Mouse (Mus musculus) heart, embryonic 12.5 days (tissue): Measurements from ENCODE around the gene Cib4. TPM values are rescaled to one million over a fixed set of nuclear protein-coding genes. Genes with fewer than 3 reads are reported as not detected.

Source experiments
- ATAC-seq: fragments of 200-750 bp; cut with Nextera tagmentation; 2 replicates; pipeline ENCODE4 v1.8.0; 2017; ENCODE audit warnings: moderate TSS enrichment, moderate library complexity; ENCODE audit not compliant: insufficient number of reproducible peaks, low FRiP score
- H3K27ac ChIP-seq: fragments of 300-500 bp; sonication (generic); 2 replicates; pipeline ENCODE4 v1.5.1; 2016; ENCODE audit warnings: mild to moderate bottlenecking, moderate library complexity; ENCODE audit not compliant: poor library complexity, severe bottlenecking
- H3K27me3 ChIP-seq: fragments of 300-500 bp; sonication (generic); replicated peaks from 2 replicates; pipeline ENCODE4 v1.6.1; 2016; ENCODE audit warnings: mild to moderate bottlenecking, moderate library complexity
- H3K36me3 ChIP-seq: fragments of 300-500 bp; sonication (generic); 2 replicates; pipeline ENCODE4 v1.6.1; 2016; ENCODE audit warnings: mild to moderate bottlenecking, moderate library complexity
- H3K4me1 ChIP-seq: fragments of 300-500 bp; sonication (generic); replicated peaks from 2 replicates; pipeline ENCODE4 v1.6.1; 2016; ENCODE audit warnings: mild to moderate bottlenecking
- H3K4me2 ChIP-seq: fragments of 300-500 bp; sonication (generic); 2 replicates; pipeline ENCODE4 v1.6.1; 2016; ENCODE audit warnings: mild to moderate bottlenecking, moderate library complexity
- H3K4me3 ChIP-seq: fragments of 300-500 bp; sonication (generic); 2 replicates; pipeline ENCODE4 v1.5.1; 2016; ENCODE audit warnings: mild to moderate bottlenecking
- H3K9ac ChIP-seq: fragments of 300-500 bp; sonication (generic); 2 replicates; pipeline ENCODE4 v1.6.1; 2016; ENCODE audit warnings: mild to moderate bottlenecking, moderate library complexity
- H3K9me3 ChIP-seq: fragments of 300-500 bp; sonication (generic); replicated peaks from 2 replicates; pipeline ENCODE4 v1.6.1; 2016; ENCODE audit warnings: mild to moderate bottlenecking, moderate library complexity
- WGBS: fragments of 180-500 bp; shearing (Covaris S2); methylation state at CpG from one replicate; pipeline ENCODE4 v1.1.7; 2016; 5-methylcytosine and 5-hydroxymethylcytosine counted together
- polyA plus RNA-seq: library from polyadenylated mRNA; unstranded; fragments of >200 nt; fragmentation: Nextera tagmentation; extraction: Ambion mirVana; gene quantifications from 2 replicates; pipeline ENCODE4 v1.2.1, GENCODE M21; 2016

The Cib4 gene
- polyA plus RNA-seq, 1 experiment from 2014 or later: not detected

GRCm38 (mm10) chr5:30442196-30442595, 103.4 kb downstream of the Cib4 start:
- H3K9ac ChIP-seq: no peak overlapping the region
- no peak overlapping the region for H3K4me2 ChIP-seq
- no peak overlapping the region for H3K4me3 ChIP-seq
- H3K36me3 ChIP-seq: no peaks in the 10 kb centered on the region
- H3K27ac ChIP-seq: no peak overlapping the region
- peaks cover 6% of the 10 kb centered on the region; the same call in 1 of the 2 replicates for H3K27me3 ChIP-seq
- WGBS: 61% methylated on average over 5 of the region's 5 CpGs
- ATAC-seq: no peak
- H3K9me3 ChIP-seq: no peaks in the 10 kb centered on the region
- no peaks in the 10 kb centered on the region for H3K4me1 ChIP-seq

- 82% methylated on average over 8 of the region's 8 CpGs for WGBS
- Histone ChIP-seq H3K27ac (no peak overlapping the region), H3K9ac (no peak overlapping the region), H3K9me3 (no peaks in the 10 kb centered on the region), H3K4me2 (no peak overlapping the region), H3K36me3 (no peaks in the 10 kb centered on the region), H3K4me1 (no peaks in the 10 kb centered on the region), H3K4me3 (no peak overlapping the region), H3K27me3 (no peaks in the 10 kb centered on the region)
- no peak for ATAC-seq
Observed at GRCm38 (mm10) chr5:30440308-30440906, 105.2 kb downstream of the Cib4 start.

GRCm38 (mm10) chr5:30438931-30439330, 106.7 kb downstream of the Cib4 start:
- no peak overlapping the region for H3K27ac ChIP-seq
- no peak overlapping the region for H3K4me2 ChIP-seq
- WGBS: 40% methylated on average over 2 of the region's 2 CpGs
- H3K27me3 ChIP-seq: no peaks in the 10 kb centered on the region
- no peak overlapping the region for H3K9ac ChIP-seq
- ATAC-seq: no peak
- no peak overlapping the region for H3K4me3 ChIP-seq
- peaks cover 2% of the 10 kb centered on the region; the same call in 1 of the 2 replicates for H3K4me1 ChIP-seq
- no peaks in the 10 kb centered on the region for H3K9me3 ChIP-seq
- H3K36me3 ChIP-seq: no peaks in the 10 kb centered on the region

Other genes with a start within 250 kb of the Cib4 start
- gene Otof, start 83.9 kb downstream of the Cib4 start, polyA plus RNA-seq: 0.14 and 0.15 TPM in 2 replicates
- not detected in 2 replicates for gene 1700001C02Rik, start 79.8 kb downstream of the Cib4 start, polyA plus RNA-seq
- gene Kcnk3, start 42.3 kb upstream of the Cib4 start, polyA plus RNA-seq: 45.1 and 46.2 TPM in 2 replicates
- gene Slc35f6, start 102.1 kb upstream of the Cib4 start, polyA plus RNA-seq: 21.4 and 24.9 TPM in 2 replicates
- 264 and 282 TPM in 2 replicates for gene Cenpa, start 120.9 kb upstream of the Cib4 start, polyA plus RNA-seq
- gene Dpysl5, start 165.7 kb upstream of the Cib4 start, polyA plus RNA-seq: 3.6 and 4.4 TPM in 2 replicates